Mouse (Mus musculus) forebrain, postnatal 0 days (tissue): ENCODE results near the gene Atox1. TPM values are rescaled to one million over a fixed set of nuclear protein-coding genes. Genes with fewer than 3 reads are reported as not detected.

Experiments
- ATAC-seq: fragments of 200-750 bp; cut with Nextera tagmentation; 2 replicates; pipeline ENCODE4 v1.8.0; 2017; ENCODE audit warnings: mild to moderate bottlenecking, moderate library complexity
- DNase-seq: peaks from one replicate; pipeline ENCODE4 v3.0.0-alpha.2; 2015
- H3K27ac ChIP-seq: fragments of 300-500 bp; sonication (generic); 2 replicates; pipeline ENCODE4 v1.5.1; 2014; ENCODE audit warnings: low read depth, mild to moderate bottlenecking, antibody characterized with exemption, low read length, moderate library complexity, mixed read lengths
- H3K27me3 ChIP-seq: fragments of 300-500 bp; sonication (generic); 2 replicates; pipeline ENCODE4 v1.6.1; 2014; ENCODE audit warnings: mild to moderate bottlenecking, low read length, mixed read lengths; ENCODE audit not compliant: insufficient read depth
- H3K36me3 ChIP-seq: fragments of 300-500 bp; sonication (generic); 2 replicates; pipeline ENCODE4 v1.6.1; 2014; ENCODE audit warnings: mild to moderate bottlenecking, moderate library complexity; ENCODE audit not compliant: insufficient read depth
- H3K4me1 ChIP-seq: fragments of 300-500 bp; sonication (generic); 2 replicates; pipeline ENCODE4 v1.6.1; 2014; ENCODE audit warnings: antibody characterized with exemption; ENCODE audit not compliant: insufficient read depth
- H3K4me2 ChIP-seq: fragments of 300-500 bp; sonication (generic); 2 replicates; pipeline ENCODE4 v1.6.1; 2014; ENCODE audit warnings: low read depth, mild to moderate bottlenecking, moderate library complexity
- H3K4me3 ChIP-seq: fragments of 300-500 bp; sonication (generic); 2 replicates; pipeline ENCODE4 v1.5.1; 2014; ENCODE audit warnings: low read depth, low read length, mixed read lengths
- H3K9ac ChIP-seq: fragments of 300-500 bp; sonication (generic); 2 replicates; pipeline ENCODE4 v1.6.1; 2014; ENCODE audit warnings: mild to moderate bottlenecking
- H3K9me3 ChIP-seq: fragments of 300-500 bp; sonication (generic); 2 replicates; pipeline ENCODE4 v1.6.1; 2016; ENCODE audit warnings: low read length
- CTCF ChIP-seq: sonication (generic); IDR thresholded peaks from 2 replicates; pipeline ENCODE4 v1.5.1; 2016; ENCODE audit warnings: antibody characterized with exemption, control low read depth, low read depth
- WGBS: fragments of 180-500 bp; shearing (Covaris S2); extraction: QIAGEN DNeasy Blood & Tissue Kit; methylation state at CpG from one replicate; pipeline ENCODE4 v1.1.7; 2014; 5-methylcytosine and 5-hydroxymethylcytosine counted together
- polyA plus RNA-seq: library from polyadenylated mRNA; unstranded; fragments of >200 nt; fragmentation: Nextera tagmentation; extraction: Ambion mirVana; gene quantifications from 2 replicates; pipeline ENCODE4 v1.2.1, GENCODE M21; 2015
- total RNA-seq: library from RNA; depleted of rRNA; stranded (reverse); fragments of >200 nt; gene quantifications from 2 replicates; pipeline ENCODE4 v1.2.3, GENCODE M21; 2014

Atox1 gene
- total and polyA plus RNA-seq, 2 experiments from 2014 or later, result 141 to 268 TPM

- Histone ChIP-seq H3K4me3 (no peak overlapping the region), H3K9me3 (no peaks in the 10 kb centered on the region), H3K4me1 (no peaks in the 10 kb centered on the region), H3K4me2 (no peak overlapping the region), H3K9ac (no peak overlapping the region), H3K36me3 (peaks cover 11% of the 10 kb centered on the region; the same call in 1 of the 2 replicates), H3K27ac (no peak overlapping the region), H3K27me3 (no peaks in the 10 kb centered on the region)
- TF ChIP-seq CTCF, result no peak
- WGBS, result 92% methylated on average over 4 of the region's 4 CpGs
- ATAC-seq (no peak), DNase-seq (no peak)
These were observed 7.4 kb downstream of the Atox1 start for GRCm38 (mm10) chr11:55453640-55454039.

- WGBS, result 71% methylated on average over 4 of the region's 4 CpGs
- Histone ChIP-seq H3K4me3 (no peak overlapping the region), H3K27me3 (no peaks in the 10 kb centered on the region), H3K4me2 (no peak overlapping the region), H3K9ac (no peak overlapping the region), H3K4me1 (no peaks in the 10 kb centered on the region), H3K36me3 (peaks cover 15% of the 10 kb centered on the region; the same call in 1 of the 2 replicates), H3K27ac (no peak overlapping the region), H3K9me3 (no peaks in the 10 kb centered on the region)
- DNase-seq (no peak), ATAC-seq (no peak)
- no peak for TF ChIP-seq CTCF
These were observed 10.7 kb downstream of the Atox1 start for GRCm38 (mm10) chr11:55450311-55450710.

- TF ChIP-seq CTCF, result no peak
- H3K36me3 ChIP-seq, result peaks cover 15% of the 10 kb centered on the region; the same call in 1 of the 2 replicates
- no peaks in the 10 kb centered on the region for H3K27me3 ChIP-seq
- ATAC-seq, result no peak
- no peaks in the 10 kb centered on the region for H3K4me1 ChIP-seq
- no peak overlapping the region for H3K4me2 ChIP-seq
- DNase-seq, result no peak
- H3K27ac ChIP-seq, result no peak overlapping the region
- 79% methylated on average over 7 of the region's 7 CpGs for WGBS
- H3K9ac ChIP-seq, result no peak overlapping the region
- no peaks in the 10 kb centered on the region for H3K9me3 ChIP-seq
- no peak overlapping the region for H3K4me3 ChIP-seq
These were observed 11.5 kb downstream of the Atox1 start for GRCm38 (mm10) chr11:55449531-55449930.

GRCm38 (mm10) chr11:55446579-55446978 is 14.5 kb downstream of the Atox1 start:
- Histone ChIP-seq H3K27me3 (no peaks in the 10 kb centered on the region), H3K27ac (no peak overlapping the region), H3K9ac (no peak overlapping the region), H3K4me1 (no peaks in the 10 kb centered on the region), H3K4me2 (no peak overlapping the region), H3K4me3 (no peak overlapping the region), H3K9me3 (no peaks in the 10 kb centered on the region), H3K36me3 (peaks cover 15% of the 10 kb centered on the region; the same call in 1 of the 2 replicates)
- DNase-seq, result peak; percentile 88
- ATAC-seq, result peak; percentile 81
- WGBS, result 28% methylated on average over 4 of the region's 4 CpGs
- TF ChIP-seq CTCF, result peak; percentile 92

GRCm38 (mm10) chr11:55444772-55445171 is 16.3 kb downstream of the Atox1 start:
- H3K27me3 ChIP-seq, result no peaks in the 10 kb centered on the region
- H3K9me3 ChIP-seq, result no peaks in the 10 kb centered on the region
- H3K27ac ChIP-seq, result no peak overlapping the region
- peaks cover 6% of the 10 kb centered on the region; the same call in 1 of the 2 replicates for H3K36me3 ChIP-seq
- peak; percentile 85 for TF ChIP-seq CTCF
- ATAC-seq, result peak; percentile 71
- H3K4me3 ChIP-seq, result no peak overlapping the region
- DNase-seq, result peak; percentile 87
- H3K4me1 ChIP-seq, result no peaks in the 10 kb centered on the region
- H3K4me2 ChIP-seq, result no peak overlapping the region
- H3K9ac ChIP-seq, result no peak overlapping the region
- 0% methylated on average over 1 of the region's 1 CpGs for WGBS

GRCm38 (mm10) chr11:55439718-55440117 is 21.3 kb downstream of the Atox1 start:
- no peaks in the 10 kb centered on the region for H3K27me3 ChIP-seq
- no peak overlapping the region for H3K9ac ChIP-seq
- 62% methylated on average over 5 of the region's 5 CpGs for WGBS
- H3K4me1 ChIP-seq, result no peaks in the 10 kb centered on the region
- no peak overlapping the region for H3K4me2 ChIP-seq
- no peak overlapping the region for H3K27ac ChIP-seq
- no peaks in the 10 kb centered on the region for H3K9me3 ChIP-seq
- no peak overlapping the region for H3K4me3 ChIP-seq
- ATAC-seq, result no peak
- no peak for TF ChIP-seq CTCF
- DNase-seq, result no peak
- H3K36me3 ChIP-seq, result no peaks in the 10 kb centered on the region

- TF ChIP-seq CTCF, result no peak
- DNase-seq (peak; percentile 60), ATAC-seq (peak; percentile 50)
- 31% methylated on average over 4 of the region's 4 CpGs for WGBS
- Histone ChIP-seq H3K4me3 (no peak overlapping the region), H3K9me3 (no peaks in the 10 kb centered on the region), H3K4me2 (no peak overlapping the region), H3K4me1 (no peaks in the 10 kb centered on the region), H3K9ac (no peak overlapping the region), H3K27me3 (no peaks in the 10 kb centered on the region), H3K27ac (no peak overlapping the region), H3K36me3 (no peaks in the 10 kb centered on the region)
These were observed 23.0 kb downstream of the Atox1 start for GRCm38 (mm10) chr11:55438031-55438430.
